Mouse (Mus musculus) bone marrow, adult 2 months (tissue): Measurements from ENCODE around the gene Pml.

Experiments
- CTCF ChIP-seq: fragments of 200-500 bp; IDR thresholded peaks from 2 replicates; pipeline ENCODE4 v1.5.1; 2011; ENCODE audit warnings: low read length, control low read depth; ENCODE audit not compliant: control insufficient read depth, insufficient read depth
- POLR2A ChIP-seq: fragments of 200-500 bp; IDR thresholded peaks from 2 replicates; pipeline ENCODE4 v1.6.1; 2011; ENCODE audit warnings: low read depth, mild to moderate bottlenecking, control low read depth, low read length, borderline replicate concordance; ENCODE audit not compliant: control insufficient read depth

DNA sequence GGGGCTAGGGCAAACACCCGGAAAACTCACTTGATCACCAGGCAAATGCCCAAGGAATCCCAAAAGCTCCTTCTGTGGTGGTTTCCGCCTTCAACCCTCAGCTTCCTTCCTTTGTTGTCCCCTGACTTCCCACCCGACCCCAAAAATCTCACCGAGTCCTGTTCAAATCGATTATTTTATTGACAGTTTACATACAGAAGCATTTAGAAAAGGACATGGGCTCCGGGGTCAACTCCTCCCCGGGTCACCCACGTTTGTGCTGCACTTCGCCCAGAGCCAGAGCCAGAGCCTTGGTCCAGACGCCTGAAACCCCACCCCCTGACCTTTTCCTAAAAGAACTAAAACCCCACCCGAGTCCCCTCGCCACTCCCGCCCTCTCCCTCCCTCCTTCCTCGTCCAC is 53.4 kb downstream of the Pml start:
- no peak for TF ChIP-seq CTCF
- no peak for TF ChIP-seq POLR2A
